Mouse (Mus musculus) kidney, postnatal 0 days (tissue): ENCODE results near the gene Usp54. TPM values are rescaled to one million over a fixed set of nuclear protein-coding genes. Genes with fewer than 3 reads are reported as not detected.
A peak's percentile ranks its signal among the peaks of the same experiment; 100 is the strongest.
"Not testable (repeated sequence)": the region's sequence is repeated elsewhere in the genome, so short reads cannot be mapped to it uniquely, and the experiment has no call there.

Source experiments
- ATAC-seq: fragments of 200-750 bp; cut with Nextera tagmentation; replicated peaks from 2 replicates; pipeline ENCODE4 v1.8.0; 2017; ENCODE audit warnings: low read depth, moderate number of reproducible peaks, moderate TSS enrichment, moderate library complexity; ENCODE audit not compliant: low FRiP score
- DNase-seq: peaks from one replicate; pipeline ENCODE4 v3.0.0-alpha.2; 2016; ENCODE audit warnings: low spot score
- H3K27ac ChIP-seq: fragments of 300-500 bp; sonication (generic); 2 replicates; pipeline ENCODE4 v1.5.1; 2014; ENCODE audit warnings: mild to moderate bottlenecking
- H3K27me3 ChIP-seq: fragments of 300-500 bp; sonication (generic); 2 replicates; pipeline ENCODE4 v1.6.1; 2014; ENCODE audit warnings: low read length, mixed read lengths; ENCODE audit not compliant: insufficient read depth
- H3K36me3 ChIP-seq: fragments of 300-500 bp; sonication (generic); 2 replicates; pipeline ENCODE4 v1.6.1; 2014; ENCODE audit warnings: low read length, mixed read lengths; ENCODE audit not compliant: insufficient read depth
- H3K4me1 ChIP-seq: fragments of 300-500 bp; sonication (generic); replicated peaks from 2 replicates; pipeline ENCODE4 v1.6.1; 2014; ENCODE audit warnings: antibody characterized with exemption, low read length, mixed read lengths; ENCODE audit not compliant: insufficient read depth
- H3K4me2 ChIP-seq: fragments of 300-500 bp; sonication (generic); 2 replicates; pipeline ENCODE4 v1.6.1; 2014; ENCODE audit warnings: mild to moderate bottlenecking, low read length, moderate library complexity, mixed read lengths
- H3K4me3 ChIP-seq: fragments of 300-500 bp; sonication (generic); replicated peaks from 2 replicates; pipeline ENCODE4 v1.5.1; 2014; ENCODE audit warnings: low read depth, low read length
- H3K9ac ChIP-seq: fragments of 300-500 bp; sonication (generic); 2 replicates; pipeline ENCODE4 v1.6.1; 2014; ENCODE audit warnings: low read depth, low read length
- H3K9me3 ChIP-seq: fragments of 300-500 bp; sonication (generic); replicated peaks from 2 replicates; pipeline ENCODE4 v1.6.1; 2016; ENCODE audit warnings: low read length, inconsistent platforms, mixed read lengths
- CTCF ChIP-seq: IDR thresholded peaks from 2 replicates; pipeline ENCODE4 v1.5.1; 2016; ENCODE audit warnings: antibody characterized with exemption, low read depth, mild to moderate bottlenecking, moderate library complexity
- WGBS: fragments of 180-500 bp; shearing (Covaris S2); extraction: QIAGEN DNeasy Blood & Tissue Kit; methylation state at CpG from one replicate; pipeline ENCODE4 v1.1.7; 2014; 5-methylcytosine and 5-hydroxymethylcytosine counted together
- polyA plus RNA-seq: library from polyadenylated mRNA; unstranded; fragments of >200 nt; fragmentation: Nextera tagmentation; extraction: Ambion mirVana; gene quantifications from 2 replicates; pipeline ENCODE4 v1.2.1, GENCODE M21; 2015

Usp54 gene
- polyA plus RNA-seq, 1 experiment from 2014 or later = 4.8 TPM

DNA sequence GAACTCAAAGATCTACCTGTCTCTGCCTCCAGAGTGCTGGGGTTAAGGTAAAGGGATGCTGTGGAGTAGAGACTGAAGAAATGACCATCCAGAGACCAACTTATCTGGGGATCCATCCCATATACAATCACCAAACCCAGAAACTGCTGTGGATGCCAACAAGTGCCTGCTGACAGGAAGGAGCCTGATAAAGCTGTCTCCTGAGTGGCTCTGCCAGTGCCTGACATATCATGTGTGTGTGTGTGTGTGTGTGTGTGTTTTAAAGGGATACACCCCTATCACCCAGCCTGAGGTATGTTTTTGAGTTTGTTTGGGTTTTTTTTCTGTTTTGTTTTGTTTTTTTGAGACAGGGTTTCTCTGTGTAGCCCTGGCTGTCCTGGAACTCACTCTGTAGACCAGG is 5.5 kb upstream of the Usp54 start:
- ATAC-seq (no peak), DNase-seq (no peak)
- Histone ChIP-seq H3K4me1 (no peaks in the 10 kb centered on the region), H3K4me2 (no peak overlapping the region), H3K9ac (no peak overlapping the region), H3K27me3 (no peaks in the 10 kb centered on the region), H3K36me3 (no peaks in the 10 kb centered on the region), H3K4me3 (no peak overlapping the region), H3K27ac (no peak overlapping the region), H3K9me3 (no peaks in the 10 kb centered on the region)
- TF ChIP-seq CTCF = no peak

DNA sequence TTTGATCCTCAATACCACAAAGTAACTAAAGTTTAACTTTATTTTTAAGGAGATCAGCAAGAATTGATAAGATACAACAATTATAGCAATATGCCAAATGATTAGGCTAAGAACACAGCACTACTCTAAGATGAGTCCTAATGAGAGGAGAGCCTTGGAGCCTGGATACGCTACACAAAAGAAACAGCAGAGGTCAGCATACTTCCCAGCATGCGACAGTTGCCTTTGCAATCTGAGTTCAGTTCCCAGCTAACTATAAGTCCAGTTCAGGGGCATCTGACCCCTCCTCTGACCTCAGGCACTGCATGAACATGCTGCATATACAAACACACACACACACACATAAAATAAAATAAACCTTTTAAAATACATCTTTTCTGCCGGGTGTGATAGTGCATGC is 4.7 kb upstream of the Usp54 start:
- DNase-seq (peak; percentile 42), ATAC-seq (no peak)
- Histone ChIP-seq H3K4me2 (no peak overlapping the region), H3K27me3 (no peaks in the 10 kb centered on the region), H3K36me3 (no peaks in the 10 kb centered on the region), H3K4me1 (no peaks in the 10 kb centered on the region), H3K27ac (no peak overlapping the region), H3K4me3 (no peak overlapping the region), H3K9me3 (no peaks in the 10 kb centered on the region), H3K9ac (no peak overlapping the region)
- 39% methylated on average over 3 of the region's 3 CpGs for WGBS
- peak; percentile 46 for TF ChIP-seq CTCF

DNA sequence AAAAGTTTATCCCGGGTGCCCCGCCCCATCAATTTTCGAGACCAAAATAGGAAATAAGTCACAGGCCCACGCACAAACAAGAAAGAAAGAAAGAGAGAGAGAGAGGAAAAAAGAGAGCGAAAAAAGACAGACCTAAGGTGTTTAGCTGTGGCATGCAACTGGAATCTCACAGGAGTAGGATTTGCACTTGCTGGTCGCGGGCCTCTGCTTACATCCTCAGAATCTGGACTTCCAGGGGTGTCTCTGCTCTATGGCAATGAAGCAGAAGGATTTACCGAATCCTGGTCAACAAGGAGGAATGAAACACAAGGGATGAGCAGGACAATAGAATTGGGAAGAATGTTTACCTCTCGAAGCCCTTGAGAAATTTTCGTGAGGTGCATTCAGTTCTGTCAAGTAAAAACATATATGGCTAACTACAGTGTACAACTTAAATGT is 594 bp upstream of the Usp54 start:
- Histone ChIP-seq H3K36me3 (no peaks in the 10 kb centered on the region), H3K4me1 (no peaks in the 10 kb centered on the region), H3K4me3 (peak overlapping the region; percentile 84), H3K4me2 (peak overlapping the region; percentile 75), H3K9ac (peak overlapping the region; percentile 87), H3K9me3 (no peaks in the 10 kb centered on the region), H3K27me3 (no peaks in the 10 kb centered on the region), H3K27ac (peak overlapping the region; percentile 96)
- no peak for TF ChIP-seq CTCF
- DNase-seq (peak; percentile 46), ATAC-seq (no peak)
- 15% methylated on average over 10 of the region's 10 CpGs for WGBS

DNA sequence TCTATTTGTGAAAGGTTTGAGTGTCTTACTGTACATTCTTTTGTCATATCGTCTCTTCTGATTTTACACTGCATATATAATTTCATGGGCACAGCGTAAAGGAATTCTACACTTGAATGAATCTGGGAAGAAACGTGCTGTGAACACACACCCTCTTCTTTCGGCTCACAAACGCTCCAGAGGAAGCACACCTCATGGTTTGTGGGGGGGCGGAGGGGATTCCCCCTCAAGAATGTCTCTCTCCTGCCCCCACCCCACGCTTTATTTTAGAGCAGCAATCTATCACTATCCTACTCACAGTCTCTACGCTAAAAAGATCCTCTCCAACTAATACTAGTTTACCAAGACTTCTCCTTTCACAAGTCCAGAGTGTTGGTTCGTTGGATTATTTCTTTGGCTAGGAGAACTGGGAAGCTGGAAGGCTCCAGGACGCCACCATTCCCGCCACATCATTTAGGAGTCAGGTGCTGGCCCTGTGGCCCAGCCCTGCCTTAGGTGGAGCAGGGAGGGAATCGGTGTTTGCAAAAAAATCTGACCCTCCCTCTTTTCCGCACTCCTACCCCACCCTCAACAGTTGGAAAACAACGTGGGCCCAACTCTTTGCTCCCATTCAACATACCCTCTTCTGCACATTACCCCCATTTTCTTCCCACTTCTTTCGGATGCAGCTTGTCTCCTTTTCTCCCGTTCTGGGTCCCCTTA is 794 bp downstream of the Usp54 start:
- Histone ChIP-seq H3K9ac (peak overlapping the region; percentile 87), H3K27ac (peak overlapping the region; percentile 73), H3K4me2 (peak overlapping the region; percentile 75), H3K36me3 (no peaks in the 10 kb centered on the region), H3K27me3 (no peaks in the 10 kb centered on the region), H3K4me1 (no peaks in the 10 kb centered on the region), H3K4me3 (peak overlapping the region; percentile 84), H3K9me3 (no peaks in the 10 kb centered on the region)
- ATAC-seq (peak; percentile 34), DNase-seq (peak; percentile 44)
- TF ChIP-seq CTCF = no peak
- 2% methylated on average over 16 of the region's 16 CpGs for WGBS

DNA sequence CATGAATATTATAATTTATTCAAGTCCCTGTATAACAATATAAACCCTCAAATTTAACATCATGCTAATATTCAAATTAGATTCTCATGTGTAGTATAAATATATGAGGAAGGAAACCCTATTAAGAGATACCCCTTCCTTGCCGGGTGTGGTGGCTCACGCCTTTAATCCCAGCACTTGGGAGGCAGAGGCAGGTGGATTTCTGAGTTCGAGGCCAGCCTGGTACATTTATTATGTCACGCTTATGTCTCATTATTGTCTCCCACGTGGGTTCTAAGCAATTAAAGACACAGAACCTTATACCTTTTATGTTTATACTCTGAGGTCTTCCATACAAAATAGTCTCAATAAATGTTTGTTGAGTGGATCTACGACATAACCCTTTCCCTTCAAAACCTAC is 2.2 kb downstream of the Usp54 start:
- Histone ChIP-seq H3K36me3 (no peaks in the 10 kb centered on the region), H3K4me2 (no peak overlapping the region), H3K27me3 (no peaks in the 10 kb centered on the region), H3K27ac (no peak overlapping the region), H3K4me1 (no peaks in the 10 kb centered on the region), H3K4me3 (no peak overlapping the region), H3K9me3 (no peaks in the 10 kb centered on the region), H3K9ac (no peak overlapping the region)
- no peak for DNase-seq
- no peak for ATAC-seq
- WGBS = 90% methylated on average over 6 of the region's 6 CpGs
- no peak for TF ChIP-seq CTCF

DNA sequence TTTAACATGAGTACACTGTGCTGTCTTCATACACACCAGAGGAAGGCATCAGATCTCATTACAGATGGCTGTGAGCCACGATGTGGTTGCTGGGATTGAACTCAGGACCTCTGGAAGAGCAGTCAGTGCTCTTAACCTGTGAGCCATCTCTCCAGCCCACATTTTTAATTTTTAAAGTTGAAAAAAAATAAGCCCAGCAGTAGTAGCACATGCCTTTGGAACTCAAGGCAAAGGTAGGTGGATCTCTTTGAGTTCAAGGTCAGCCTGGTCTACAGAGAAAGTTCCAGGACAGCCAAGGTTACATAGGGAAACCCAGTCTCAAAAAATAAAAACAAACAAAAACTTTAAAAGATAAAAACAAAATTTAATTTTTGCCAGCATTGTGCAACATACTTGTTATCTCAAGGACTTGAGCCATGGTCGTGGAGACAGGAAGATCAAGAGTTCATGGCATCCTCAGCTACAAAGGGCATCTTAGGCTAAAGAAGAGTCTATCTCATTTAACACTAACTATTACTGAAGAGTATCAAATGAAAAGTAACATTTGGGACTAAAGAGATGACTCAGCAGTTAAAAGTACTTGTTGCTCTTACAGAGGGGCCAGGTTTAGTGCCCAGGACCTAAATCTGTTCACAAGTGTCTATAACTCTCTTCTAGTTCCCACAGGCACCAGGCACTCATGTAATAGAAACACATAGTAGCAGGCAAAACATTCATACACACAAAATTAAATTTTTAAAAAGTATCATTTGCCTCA is 2.9 kb downstream of the Usp54 start:
- Histone ChIP-seq H3K27me3 (no peaks in the 10 kb centered on the region), H3K36me3 (no peaks in the 10 kb centered on the region), H3K27ac (no peak overlapping the region), H3K9me3 (no peaks in the 10 kb centered on the region), H3K4me1 (no peaks in the 10 kb centered on the region), H3K9ac (no peak overlapping the region), H3K4me3 (no peak overlapping the region), H3K4me2 (no peak overlapping the region)
- no peak for TF ChIP-seq CTCF
- DNase-seq (no peak), ATAC-seq (no peak)
- WGBS = 77% methylated on average over 2 of the region's 2 CpGs

DNA sequence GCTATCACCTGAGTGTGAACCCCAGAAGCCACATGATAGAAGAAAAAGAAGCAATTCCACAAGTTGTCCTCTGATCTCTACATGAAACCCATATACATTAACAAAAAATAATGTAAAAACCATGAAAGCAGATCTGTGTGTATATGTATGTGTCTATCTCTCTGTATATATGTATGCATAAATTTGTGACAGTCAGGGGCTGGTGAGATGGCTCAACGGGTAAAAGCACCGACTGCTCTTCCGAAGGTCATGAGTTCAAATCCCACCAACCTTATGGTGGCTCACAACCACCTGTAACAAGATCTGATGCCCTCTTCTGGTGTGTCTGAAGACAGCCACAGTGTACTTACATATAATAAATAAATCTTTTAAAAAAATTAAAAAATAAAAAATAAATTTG is 3.9 kb downstream of the Usp54 start:
- H3K36me3 ChIP-seq, DNase-seq, H3K27me3 ChIP-seq, H3K4me1 ChIP-seq, H3K4me2 ChIP-seq, ATAC-seq, H3K4me3 ChIP-seq, H3K27ac ChIP-seq, H3K9me3 ChIP-seq, H3K9ac ChIP-seq: not testable (repeated sequence)
- WGBS = 100% methylated on average over 3 of the region's 3 CpGs
